Mouse (Mus musculus) testis, adult 2 months (tissue): ENCODE data around the gene Gfra1. TPM values are rescaled to one million over a fixed set of nuclear protein-coding genes. Genes with fewer than 3 reads are reported as not detected.

Experiments used
- H3K27ac ChIP-seq: fragments of 200-500 bp; 2 replicates; pipeline ENCODE4 v1.5.1; 2012; ENCODE audit warnings: low read depth, low read length; ENCODE audit not compliant: control insufficient read depth, insufficient read depth
- H3K27me3 ChIP-seq: fragments of 200-500 bp; 2 replicates; pipeline ENCODE4 v1.6.1; 2012; ENCODE audit warnings: mild to moderate bottlenecking, low read length, moderate library complexity; ENCODE audit not compliant: control insufficient read depth, insufficient read depth
- H3K36me3 ChIP-seq: fragments of 200-500 bp; 2 replicates; pipeline ENCODE4 v1.6.1; 2012; ENCODE audit warnings: mild to moderate bottlenecking, low read length; ENCODE audit not compliant: control insufficient read depth, insufficient read depth
- H3K4me1 ChIP-seq: fragments of 200-500 bp; 2 replicates; pipeline ENCODE4 v1.6.1; 2012; ENCODE audit warnings: low read length; ENCODE audit not compliant: control insufficient read depth, insufficient read depth
- H3K4me3 ChIP-seq: fragments of 200-500 bp; 2 replicates; pipeline ENCODE4 v1.5.1; 2012; ENCODE audit warnings: low read depth, mild to moderate bottlenecking, low read length, moderate library complexity, mixed read lengths; ENCODE audit not compliant: control insufficient read depth
- CTCF ChIP-seq: fragments of 200-500 bp; IDR thresholded peaks from 2 replicates; pipeline ENCODE4 v1.5.1; 2012; ENCODE audit warnings: low read depth, mild to moderate bottlenecking, inconsistent platforms, low read length, moderate library complexity; ENCODE audit not compliant: control insufficient read depth, insufficient read depth, insufficient replicate concordance
- POLR2A ChIP-seq: fragments of 200-500 bp; IDR thresholded peaks from 2 replicates; pipeline ENCODE4 v1.6.1; 2012; ENCODE audit warnings: low read depth, mild to moderate bottlenecking, inconsistent platforms, low read length, moderate library complexity; ENCODE audit not compliant: control insufficient read depth
- polyA plus RNA-seq: library from polyadenylated mRNA; depleted of rRNA; stranded (reverse); fragments of >200 nt; gene quantifications from 2 replicates; pipeline ENCODE4 v1.2.3, GENCODE M21; 2012

Gene Gfra1
- polyA plus RNA-seq, 1 experiment: 1.2 TPM

GRCm38 (mm10) chr19:58412811-58413210 is 42.9 kb downstream of the Gfra1 start:
- no peak for TF ChIP-seq POLR2A
- no peak for TF ChIP-seq CTCF
- H3K4me1 ChIP-seq: no peaks in the 10 kb centered on the region
- H3K4me3 ChIP-seq: no peak overlapping the region
- H3K27me3 ChIP-seq: no peaks in the 10 kb centered on the region
- H3K27ac ChIP-seq: no peak overlapping the region
- no peaks in the 10 kb centered on the region for H3K36me3 ChIP-seq

GRCm38 (mm10) chr19:58406726-58407125 is 49.0 kb downstream of the Gfra1 start:
- H3K27me3 ChIP-seq: no peaks in the 10 kb centered on the region
- TF ChIP-seq POLR2A (no peak), CTCF (no peak)

GRCm38 (mm10) chr19:58400224-58400623 is 55.5 kb downstream of the Gfra1 start:
- Histone ChIP-seq H3K4me1 (no peaks in the 10 kb centered on the region), H3K27ac (no peak overlapping the region), H3K4me3 (no peak overlapping the region), H3K36me3 (no peaks in the 10 kb centered on the region), H3K27me3 (no peaks in the 10 kb centered on the region)
- TF ChIP-seq CTCF (no peak), POLR2A (no peak)

More at GRCm38 (mm10) chr19:58406726-58407125, 49.0 kb downstream of the Gfra1 start:
- H3K4me1 ChIP-seq: no peaks in the 10 kb centered on the region
- no peak overlapping the region for H3K4me3 ChIP-seq
- no peak overlapping the region for H3K27ac ChIP-seq
- no peaks in the 10 kb centered on the region for H3K36me3 ChIP-seq

GRCm38 (mm10) chr19:58399166-58399565 is 56.5 kb downstream of the Gfra1 start:
- no peak overlapping the region for H3K4me3 ChIP-seq
- H3K27me3 ChIP-seq: no peaks in the 10 kb centered on the region
- no peak overlapping the region for H3K27ac ChIP-seq
- TF ChIP-seq POLR2A (no peak), CTCF (no peak)
- H3K36me3 ChIP-seq: no peaks in the 10 kb centered on the region
- H3K4me1 ChIP-seq: no peaks in the 10 kb centered on the region

GRCm38 (mm10) chr19:58396604-58396984 is 59.1 kb downstream of the Gfra1 start:
- no peaks in the 10 kb centered on the region for H3K4me1 ChIP-seq

GRCm38 (mm10) chr19:58395785-58396603 is 59.7 kb downstream of the Gfra1 start:
- H3K4me3 ChIP-seq: no peak overlapping the region
- H3K27ac ChIP-seq: no peak overlapping the region
- H3K36me3 ChIP-seq: no peaks in the 10 kb centered on the region
- TF ChIP-seq POLR2A (no peak), CTCF (no peak)
- H3K4me1 ChIP-seq: no peaks in the 10 kb centered on the region
- H3K27me3 ChIP-seq: no peaks in the 10 kb centered on the region

More at GRCm38 (mm10) chr19:58396604-58396984, 59.1 kb downstream of the Gfra1 start:
- no peaks in the 10 kb centered on the region for H3K27me3 ChIP-seq
- TF ChIP-seq CTCF: no peak
- no peak for TF ChIP-seq POLR2A
- H3K4me3 ChIP-seq: no peak overlapping the region
- H3K27ac ChIP-seq: no peak overlapping the region
- H3K36me3 ChIP-seq: no peaks in the 10 kb centered on the region

- Histone ChIP-seq H3K4me3 (no peak overlapping the region), H3K4me1 (no peaks in the 10 kb centered on the region), H3K36me3 (no peaks in the 10 kb centered on the region), H3K27ac (no peak overlapping the region), H3K27me3 (no peaks in the 10 kb centered on the region)
- TF ChIP-seq CTCF (no peak), POLR2A (no peak)
These were observed 62.6 kb downstream of the Gfra1 start for GRCm38 (mm10) chr19:58393121-58393520.
